Mouse (Mus musculus): Measurements from ENCODE around the gene Prr7. TPM values are rescaled to one million over a fixed set of nuclear protein-coding genes. Genes with fewer than 3 reads are reported as not detected.

Gene Prr7
- total RNA-seq (2023), result 50.3 TPM

DNA sequence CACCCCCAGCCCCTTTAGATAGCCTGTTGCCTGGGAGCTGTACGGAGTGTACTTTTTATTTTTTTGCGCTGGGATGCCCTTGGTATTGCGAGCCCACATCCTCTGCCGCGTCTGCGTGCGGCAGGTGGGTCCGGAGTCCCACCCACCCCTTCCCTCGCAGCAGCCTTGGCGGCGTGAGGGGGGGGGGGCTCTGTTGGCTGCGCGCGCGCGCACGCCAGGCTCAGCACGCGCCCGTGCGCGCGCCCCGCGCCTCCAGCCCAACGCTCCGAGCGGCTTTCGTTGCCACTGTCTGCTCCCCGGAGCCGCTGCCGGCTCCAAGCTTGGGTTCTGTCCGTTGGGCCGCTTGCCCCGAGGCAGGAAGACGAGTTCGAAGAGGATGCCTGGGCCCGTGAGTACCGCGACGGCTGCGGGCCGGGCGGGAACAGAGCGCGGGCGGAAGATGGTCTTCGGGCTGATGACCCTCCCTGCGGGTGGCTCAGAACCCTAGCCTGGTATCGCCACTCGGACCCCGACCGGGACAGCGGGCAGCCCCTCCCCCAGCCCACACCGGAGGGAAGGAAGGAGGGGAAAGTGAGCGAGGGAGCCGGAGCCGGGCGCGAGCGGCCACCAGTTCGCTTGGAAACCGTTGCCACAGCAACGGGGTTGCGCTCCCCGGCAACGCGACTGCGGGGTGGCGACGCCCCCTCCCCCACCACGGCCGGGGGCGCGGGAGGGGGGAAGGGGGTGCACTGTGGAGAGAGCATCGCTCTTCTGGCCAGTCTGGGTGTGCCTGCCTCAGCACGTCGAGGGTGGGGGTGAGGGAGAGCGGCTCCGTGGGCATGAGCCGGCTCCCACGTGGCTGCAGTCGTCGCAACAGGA, at the start of gene Prr7:
Prr7 (plus strand) TSS at position 241 of the 858 bp plus-strand sequence.

GRCm38 (mm10) chr13:55414743-55415380, 49.2 kb upstream of the Prr7 start, which contains the start of gene Pfn3:
Gene Pfn3 (minus strand): TSS chr13:55415232.

DNA sequence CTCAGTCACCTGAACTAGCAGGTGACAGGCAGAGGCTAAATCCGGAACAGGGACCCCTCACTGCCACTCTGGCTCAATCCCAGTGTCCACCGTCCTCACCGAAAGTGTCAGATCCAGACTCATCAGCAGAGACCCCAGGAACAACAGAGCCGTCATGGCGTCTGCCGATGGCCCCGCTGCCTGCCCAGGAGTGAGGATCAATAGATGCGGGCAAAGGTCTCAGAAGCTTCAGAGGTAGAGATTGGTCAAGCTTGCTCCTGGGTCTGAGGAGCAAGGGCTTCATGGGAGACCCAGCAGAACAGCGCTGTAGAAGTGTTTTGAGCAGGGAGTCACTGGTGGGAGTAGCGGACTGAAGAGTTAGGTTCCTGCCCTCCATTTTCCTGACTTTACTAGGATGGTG, 37.5 kb upstream of the Prr7 start, which contains the start of gene F12:
F12 (minus strand) TSS at position 181 of the 400 bp plus-strand sequence.

DNA sequence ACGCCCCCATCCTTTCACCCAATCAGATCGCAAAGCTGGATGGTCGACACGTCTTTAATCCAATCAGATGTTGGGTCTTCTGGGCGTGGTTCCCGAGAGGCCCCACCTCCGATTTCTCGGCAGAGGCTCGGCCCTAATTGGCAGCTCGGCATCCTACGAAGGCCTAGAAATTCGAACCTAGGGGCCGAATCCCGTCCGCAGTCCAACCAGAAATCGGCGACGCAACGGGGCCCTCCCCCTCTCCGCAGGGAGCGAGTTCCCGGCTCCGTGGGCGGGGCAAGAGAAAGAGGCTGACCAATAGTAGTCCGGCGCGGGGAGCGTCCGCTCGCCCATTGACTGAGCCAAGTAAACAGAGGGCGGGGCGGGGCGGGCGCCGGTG, 19.1 kb upstream of the Prr7 start, which contains the start of gene Grk6:
Grk6 (plus strand) TSS at position 136 of the 379 bp plus-strand sequence.

GRCm38 (mm10) chr13:55487578-55488498, 23.8 kb downstream of the Prr7 start, which contains the start of gene Dbn1:
Gene Dbn1 (minus strand): TSS chr13:55488111.

GRCm38 (mm10) chr13:55513111-55513748, 49.2 kb downstream of the Prr7 start, which contains the start of gene Pdlim7:
Gene Pdlim7 (minus strand): TSS chr13:55513676.

Other genes with a start within 250 kb of the Prr7 start
- 148 TPM for gene Prelid1, start 143.8 kb upstream of the Prr7 start, total RNA-seq (2023)
- gene Rab24, start 142.3 kb upstream of the Prr7 start, total RNA-seq (2023), result 48.6 TPM
- gene Mxd3, start 134.4 kb upstream of the Prr7 start, total RNA-seq (2023), result 0.92 TPM
- 98.9 TPM for gene Lman2, start 101.5 kb upstream of the Prr7 start, total RNA-seq (2023)
- 92.6 TPM for gene Rgs14, start 94.5 kb upstream of the Prr7 start, total RNA-seq (2023)
- gene Slc34a1, start 66.1 kb upstream of the Prr7 start, total RNA-seq (2023), result not detected
- not detected for gene Pfn3, start 49.0 kb upstream of the Prr7 start, total RNA-seq (2023)
- gene F12, start 37.5 kb upstream of the Prr7 start, total RNA-seq (2023), result 0.47 TPM
- 458 TPM for gene Grk6, start 19.2 kb upstream of the Prr7 start, total RNA-seq (2023)
- gene Dbn1, start 23.8 kb downstream of the Prr7 start, total RNA-seq (2023), result 0.24 TPM
- 11.0 TPM for gene Pdlim7, start 49.4 kb downstream of the Prr7 start, total RNA-seq (2023)
- gene Dok3, start 65.0 kb downstream of the Prr7 start, total RNA-seq (2023), result 15.6 TPM
- gene Ddx41, start 72.4 kb downstream of the Prr7 start, total RNA-seq (2023), result 74.8 TPM
- gene Fam193b, start 106.9 kb downstream of the Prr7 start, total RNA-seq (2023), result 173 TPM
- 102 TPM for gene Tmed9, start 109.5 kb downstream of the Prr7 start, total RNA-seq (2023)
- 31.1 TPM for gene B4galt7, start 135.6 kb downstream of the Prr7 start, total RNA-seq (2023)
- gene Caml, start 158.7 kb downstream of the Prr7 start, total RNA-seq (2023), result 22.6 TPM
- gene Ddx46, start 170.8 kb downstream of the Prr7 start, total RNA-seq (2023), result 96.7 TPM
- gene B230219D22Rik, start 228.9 kb downstream of the Prr7 start, total RNA-seq (2023), result 24.9 TPM

Data from CD4-positive naive resting alpha-beta T cell, adult 57 days (primary cell).